Mouse (Mus musculus) gonadal fat pad, adult 2 months (tissue): ENCODE measurements around the gene Cyp2d22. TPM values are rescaled to one million over a fixed set of nuclear protein-coding genes. Genes with fewer than 3 reads are reported as not detected.

Experiments
- DNase-seq: peaks from one replicate; pipeline ENCODE4 v3.0.0-alpha.2; 2012; ENCODE audit warnings: low read depth
- polyA plus RNA-seq: library from polyadenylated mRNA; depleted of rRNA; stranded (reverse); fragments of >200 nt; gene quantifications from 2 replicates; pipeline ENCODE4 v1.2.3, GENCODE M21; 2012

Cyp2d22 gene
- polyA plus RNA-seq, 1 experiment = 34.7 TPM

DNA sequence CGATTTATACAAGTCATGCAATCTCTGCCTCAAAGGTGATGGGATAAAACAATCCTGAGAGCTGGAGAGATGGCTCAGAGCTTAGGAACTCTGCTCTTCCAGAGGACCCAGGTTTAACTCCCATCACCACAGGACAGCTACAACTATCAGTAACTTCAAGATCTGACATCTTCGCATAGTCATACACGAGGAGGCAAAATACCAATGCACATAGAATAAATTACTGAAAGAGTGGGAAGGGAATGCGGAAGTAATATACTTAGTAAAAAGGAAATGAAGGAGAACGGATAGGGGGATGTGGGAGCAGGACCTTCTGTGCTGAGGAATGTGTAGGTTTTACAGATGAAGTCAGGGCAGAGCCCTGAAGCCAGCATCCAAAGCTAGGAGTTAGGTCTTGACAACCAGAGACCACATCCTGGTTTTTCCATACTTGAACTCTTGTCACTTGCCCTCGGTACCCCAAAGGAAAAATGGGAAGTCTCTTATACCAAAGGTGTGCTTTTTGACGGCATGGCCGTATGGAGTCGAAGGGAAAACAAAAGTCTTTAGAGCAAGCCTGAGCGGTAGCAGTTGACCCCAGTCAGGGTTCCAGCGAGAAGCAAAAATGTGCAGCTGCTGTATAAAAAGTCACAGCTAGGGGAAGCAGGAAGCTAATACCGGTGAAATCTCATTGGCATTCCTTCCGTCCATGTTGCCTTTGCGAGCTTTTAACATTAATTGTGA, 33.3 kb downstream of the Cyp2d22 start:
- DNase-seq = no peak

DNA sequence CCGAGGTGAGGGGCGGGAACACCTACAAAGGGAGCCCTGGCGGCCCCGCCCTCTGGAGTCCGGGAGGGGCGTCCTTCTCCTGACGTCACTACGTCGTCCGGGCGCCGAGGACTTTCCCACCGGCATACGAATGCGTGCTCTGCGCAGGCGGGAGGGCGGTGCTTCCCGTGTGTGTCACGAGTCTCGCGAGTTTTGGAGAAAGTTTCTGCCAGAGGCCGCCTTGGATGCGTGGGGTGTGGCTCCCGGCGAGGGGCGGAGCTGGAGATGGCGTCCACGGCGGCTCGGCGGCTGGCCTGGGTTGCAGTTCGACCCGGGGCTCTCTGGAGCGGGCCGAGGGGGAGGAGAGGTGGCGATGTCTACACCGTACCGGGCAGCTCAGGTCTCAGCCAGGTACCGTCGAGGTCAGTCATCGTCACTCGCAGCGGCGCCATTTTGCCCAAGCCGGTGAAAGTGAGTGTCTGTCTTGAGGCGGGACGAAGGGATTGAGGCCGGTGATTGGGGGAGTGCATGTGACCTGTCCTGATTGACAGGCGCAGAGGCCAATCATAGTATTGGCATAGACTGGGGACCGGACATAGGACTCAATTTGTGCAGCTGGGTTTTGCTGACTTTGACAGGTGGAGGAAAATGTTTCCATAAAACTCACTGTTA, 34.1 kb downstream of the Cyp2d22 start:
- DNase-seq = peak; percentile 88

DNA sequence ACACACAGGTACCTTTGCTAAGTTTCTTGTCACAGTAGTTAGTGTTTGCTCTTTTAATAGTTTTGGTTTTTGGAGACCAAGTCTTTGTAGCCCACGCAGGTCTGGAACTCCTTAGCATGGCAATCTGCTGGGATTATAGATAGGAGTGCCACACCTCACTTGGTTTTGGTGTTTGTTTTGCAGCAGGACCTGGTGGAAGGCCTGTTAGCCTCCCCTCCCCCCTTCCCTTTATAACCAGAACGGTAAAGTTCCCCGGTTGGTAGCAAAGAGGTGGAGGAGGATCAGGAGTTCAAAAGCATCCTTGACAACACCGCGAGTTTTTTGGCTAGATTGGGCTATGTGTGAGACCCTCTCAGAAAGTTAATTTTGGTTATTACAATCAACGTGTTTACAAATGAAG, 35.1 kb downstream of the Cyp2d22 start:
- DNase-seq = no peak

DNA sequence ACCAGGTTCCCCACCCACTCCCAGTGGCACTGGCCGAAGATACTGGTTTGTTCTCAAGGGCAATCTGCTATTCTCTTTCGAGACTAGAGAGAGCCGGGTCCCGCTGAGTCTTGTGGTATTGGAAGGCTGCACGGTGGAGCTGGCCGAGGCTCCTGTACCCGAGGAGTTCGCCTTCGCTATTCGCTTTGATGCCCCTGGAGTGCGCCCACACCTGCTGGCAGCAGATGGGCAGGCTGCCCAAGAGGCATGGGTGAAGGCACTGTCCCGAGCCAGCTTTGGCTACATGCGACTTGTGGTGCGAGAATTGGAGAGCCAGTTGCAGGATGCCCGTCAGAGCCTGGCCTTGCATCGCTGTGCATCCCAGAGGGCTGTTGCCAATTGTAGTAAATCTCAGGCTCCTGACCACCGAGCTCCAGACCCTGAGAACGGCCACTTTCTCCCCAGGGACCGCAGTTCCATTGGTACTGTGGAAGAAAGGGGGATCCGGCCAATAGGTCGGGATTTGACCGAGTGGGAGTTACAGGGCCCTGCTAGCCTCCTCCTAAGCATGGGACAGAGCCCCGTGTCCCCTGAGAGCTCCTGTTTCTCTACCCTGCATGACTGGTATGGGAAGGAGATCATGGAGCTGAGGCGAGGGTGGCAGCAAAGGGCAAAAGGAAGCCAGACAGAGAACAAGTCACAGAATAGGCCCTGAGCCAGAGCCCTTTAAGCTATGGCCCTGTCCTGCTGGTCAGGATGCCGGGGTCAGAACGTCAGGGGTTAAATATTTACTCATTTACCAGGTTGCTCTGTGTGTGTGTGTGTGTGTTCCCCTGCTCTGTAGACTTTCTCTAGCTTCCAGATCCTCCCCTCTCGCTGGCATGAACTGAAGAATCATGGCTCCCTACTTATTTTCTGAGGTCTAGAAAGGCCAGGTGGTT, 36.4 kb downstream of the Cyp2d22 start:
- no peak for DNase-seq

DNA sequence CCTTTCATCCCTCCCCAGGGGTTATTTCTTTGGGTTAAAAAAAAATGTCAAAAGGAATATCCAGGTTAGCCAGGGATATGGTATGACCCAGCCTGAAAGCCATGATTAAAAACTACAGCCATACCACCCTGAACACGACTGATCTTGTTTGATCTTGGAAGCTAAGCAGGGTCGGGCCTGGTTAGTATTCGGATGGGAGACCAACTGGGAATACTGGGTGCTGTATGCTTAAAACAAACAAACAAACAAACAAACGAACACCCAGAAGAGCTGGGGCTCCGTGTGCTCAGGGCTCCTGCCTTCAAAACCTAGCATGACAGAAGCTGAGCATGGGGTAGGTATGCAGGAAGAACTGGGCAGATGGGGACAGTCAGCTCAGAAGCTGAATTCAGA, 37.5 kb downstream of the Cyp2d22 start:
- DNase-seq = no peak

DNA sequence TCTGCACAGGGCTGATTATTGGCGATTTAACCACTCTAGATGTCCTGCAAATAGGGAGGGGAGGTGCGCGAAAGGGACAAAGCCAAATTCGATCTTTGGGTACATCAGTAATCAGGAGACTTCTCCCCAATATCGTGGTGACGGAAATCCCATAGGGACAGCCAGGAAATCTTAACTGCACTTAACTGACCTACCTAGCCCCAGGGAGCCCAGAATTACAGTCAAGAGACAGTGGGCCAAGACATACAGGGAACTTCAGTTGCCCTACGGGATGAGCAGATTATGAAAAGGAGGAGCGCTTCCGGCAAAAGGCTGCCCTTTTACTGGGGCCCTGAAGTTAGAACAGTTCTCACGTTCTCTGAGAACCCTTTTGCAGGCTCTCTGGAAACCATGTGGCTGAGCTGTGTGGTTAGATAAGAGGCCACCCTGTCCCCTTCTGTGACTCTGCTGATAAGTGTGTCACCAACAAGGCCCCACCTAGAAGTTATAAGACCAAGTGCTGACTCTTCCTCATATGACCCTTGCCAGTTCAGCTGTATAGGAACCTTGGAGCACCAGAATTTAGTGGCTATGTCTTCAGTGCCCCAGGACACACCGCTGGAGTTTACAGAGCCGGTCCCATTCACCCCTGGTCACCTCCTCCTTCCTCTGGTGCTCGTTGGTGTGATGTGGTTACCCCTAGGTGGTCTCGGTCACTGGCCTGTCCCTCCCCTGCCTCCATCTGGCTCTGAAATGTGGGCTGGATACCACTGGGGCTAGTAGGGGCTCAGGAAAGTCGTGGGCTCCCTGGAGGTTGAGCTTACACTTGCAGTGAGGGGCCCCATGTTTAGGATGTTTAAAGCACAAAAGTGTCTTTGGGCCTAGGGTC, 38.2 kb downstream of the Cyp2d22 start:
- no peak for DNase-seq

DNA sequence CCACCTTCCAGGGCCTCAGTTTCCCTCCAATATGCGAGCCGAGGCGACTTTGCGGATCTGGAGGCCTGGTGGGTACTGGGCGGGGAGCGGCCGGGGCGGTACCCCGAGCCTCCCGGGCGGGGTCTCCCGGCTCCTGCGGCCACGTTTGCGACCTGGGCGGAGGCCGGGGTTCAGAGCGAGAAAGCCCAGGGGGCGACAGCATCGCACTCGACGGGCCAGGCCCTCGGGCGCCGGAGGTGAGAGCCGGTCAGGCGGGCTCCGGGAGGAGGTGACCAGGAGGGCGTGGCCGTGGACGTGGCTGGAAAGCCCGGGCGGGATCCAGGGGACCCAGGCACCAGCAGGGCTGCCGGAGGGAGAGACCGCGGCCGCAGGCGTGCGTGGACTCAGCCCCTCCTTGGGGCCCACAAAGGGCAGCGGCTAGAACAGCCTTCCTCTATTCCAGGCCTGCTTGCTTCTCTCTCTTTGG, 39.0 kb downstream of the Cyp2d22 start:
- no peak for DNase-seq

DNA sequence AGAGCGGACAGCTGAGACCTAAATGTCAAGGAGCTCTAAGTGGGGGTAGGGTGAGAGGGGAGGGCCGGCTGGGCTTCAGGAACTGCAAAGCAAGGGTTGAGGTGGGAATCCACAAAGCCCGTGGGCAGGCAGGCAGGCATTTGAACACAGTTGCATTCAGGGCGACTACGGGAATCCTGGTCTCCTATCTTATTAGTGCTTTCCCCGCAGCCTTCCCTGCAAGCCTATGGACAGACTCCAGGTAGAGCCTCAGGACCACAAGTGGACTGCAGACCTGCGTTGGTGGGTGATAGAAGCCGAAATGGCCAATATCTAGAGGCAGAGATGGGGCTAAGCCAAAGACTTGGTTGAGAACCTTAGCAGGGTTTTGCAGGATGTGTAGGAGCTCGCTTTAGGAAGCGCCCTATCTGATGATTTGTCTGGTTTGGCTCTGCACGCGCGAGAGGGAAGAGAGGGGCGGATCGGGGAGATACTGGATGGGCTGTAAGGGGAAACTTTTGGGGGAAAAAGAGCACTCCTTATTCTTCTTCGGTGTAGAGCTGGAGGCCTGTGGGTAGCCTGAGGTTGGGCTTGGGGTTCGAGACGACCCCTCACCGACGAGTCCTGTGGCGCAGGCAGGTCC, 39.5 kb downstream of the Cyp2d22 start:
- DNase-seq = no peak

DNA sequence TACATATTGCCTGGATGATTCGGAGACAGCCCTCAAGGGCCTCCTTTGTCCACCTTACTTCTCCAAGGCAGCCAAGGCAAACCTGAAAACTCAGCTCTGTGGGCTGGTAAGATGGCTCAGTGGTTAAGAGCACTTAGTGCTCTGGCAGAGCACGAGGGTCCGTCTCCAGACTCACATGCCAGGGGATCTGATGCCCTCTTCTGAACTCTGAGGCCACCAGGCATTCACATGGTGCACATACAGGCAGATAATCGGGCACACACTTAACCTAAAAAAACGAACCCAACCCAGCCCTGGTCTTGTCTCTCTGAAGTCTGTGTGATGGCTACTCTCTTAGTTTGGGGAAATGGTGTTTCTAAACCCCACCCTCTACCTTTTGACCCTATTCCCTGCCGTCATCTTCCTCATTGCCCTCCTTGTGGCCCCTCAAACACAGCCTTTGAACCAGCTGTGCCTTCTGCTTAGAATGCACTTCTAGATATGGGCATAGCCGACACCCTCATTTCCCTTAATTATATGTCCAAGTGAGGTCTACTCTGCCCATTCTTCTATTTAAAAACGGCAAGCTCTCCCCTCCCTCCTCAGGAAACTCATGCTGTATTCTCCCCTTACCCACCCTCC, 40.3 kb downstream of the Cyp2d22 start:
- DNase-seq = no peak

DNA sequence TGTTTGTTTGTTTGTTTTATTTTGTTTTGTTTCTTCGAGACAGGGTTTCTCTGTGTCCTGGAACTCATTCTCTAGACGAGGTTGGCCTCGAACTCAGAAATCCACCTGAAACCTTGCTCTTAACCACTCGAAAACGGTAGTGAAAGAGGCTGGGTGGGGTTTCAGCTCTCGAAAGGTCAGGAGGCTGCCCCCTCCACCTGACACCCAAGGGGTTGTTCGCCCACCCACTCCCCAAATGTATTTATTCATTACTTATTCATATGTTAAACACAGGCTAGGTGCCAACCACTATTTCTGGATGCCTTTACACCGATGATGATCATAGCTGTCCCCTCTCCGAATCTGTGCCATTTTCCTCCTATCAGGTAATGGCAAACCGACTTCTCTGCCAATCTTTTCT, 40.9 kb downstream of the Cyp2d22 start:
- DNase-seq = no peak

DNA sequence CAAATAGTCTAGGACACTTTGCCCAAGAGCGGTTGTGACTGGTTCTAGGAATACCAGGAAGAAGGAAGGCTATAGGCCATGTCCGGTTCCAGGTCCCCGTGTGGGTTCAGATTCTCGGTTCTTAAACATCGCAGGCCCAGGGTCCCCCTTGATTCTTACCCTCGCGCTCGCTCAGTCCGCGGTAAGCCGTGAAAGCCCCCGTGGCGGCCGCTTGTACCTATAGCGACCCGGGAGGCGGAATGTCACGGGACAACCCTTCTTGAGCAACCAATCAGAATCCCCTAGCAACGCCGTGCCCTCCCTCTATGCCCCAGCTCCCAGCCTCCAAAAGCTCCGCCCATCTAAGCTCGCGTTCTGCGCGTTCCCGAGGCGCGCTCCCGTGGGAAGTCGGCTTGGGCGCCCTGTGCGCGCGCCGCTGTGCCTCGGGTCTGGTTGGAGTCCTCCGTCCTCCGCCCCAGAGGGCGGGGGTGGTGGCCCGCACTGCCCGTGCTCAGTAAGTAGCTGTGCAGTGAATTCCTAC, 41.4 kb downstream of the Cyp2d22 start, which contains the start of the genes Naga, Pheta2 and Smdt1:
Naga (minus strand) TSS at position 333 of the 520 bp plus-strand sequence.
Pheta2 (plus strand) TSS at position 350 of the 520 bp plus-strand sequence.
Smdt1 (plus strand) TSS at position 367 of the 520 bp plus-strand sequence.
- DNase-seq = peak; percentile 68

DNA sequence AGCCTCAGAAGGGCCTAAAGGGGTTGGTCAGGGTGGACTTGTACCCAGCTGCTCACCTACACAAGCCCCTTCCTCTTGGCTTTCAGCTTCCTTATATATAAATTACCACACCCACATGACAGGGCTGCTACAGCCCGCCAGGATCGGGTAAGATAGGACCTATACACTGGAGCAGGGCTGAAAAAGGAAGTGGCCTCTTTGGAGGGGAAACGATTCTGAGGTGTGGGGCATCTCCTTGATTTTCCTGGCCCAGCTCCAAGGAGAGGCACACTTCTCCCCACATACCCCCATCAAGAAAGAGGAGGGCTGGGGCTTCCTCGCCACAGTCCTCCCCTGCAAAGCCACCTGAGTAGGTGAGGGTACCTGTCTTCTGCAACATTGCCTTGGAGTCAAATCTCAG, 42.2 kb downstream of the Cyp2d22 start:
- no peak for DNase-seq

DNA sequence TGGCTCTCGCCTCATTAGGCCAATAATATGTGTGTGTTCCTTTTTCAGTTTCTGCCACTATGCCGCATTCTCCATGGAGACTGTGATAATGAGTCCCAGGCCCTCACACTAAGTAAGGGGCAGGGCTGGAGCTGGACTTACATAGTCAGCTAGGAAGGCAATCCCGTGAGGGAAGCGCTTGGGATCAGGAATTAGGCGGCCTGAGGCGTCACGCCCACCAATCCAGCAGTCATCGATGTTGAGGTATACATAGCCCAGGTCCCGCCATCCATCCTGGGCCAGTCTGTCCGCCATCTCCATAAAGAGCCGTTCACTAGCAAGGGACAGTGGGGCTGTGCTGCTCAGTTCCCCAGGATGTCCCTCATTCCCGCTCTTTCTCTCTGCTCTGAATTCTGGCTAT, 43.4 kb downstream of the Cyp2d22 start:
- DNase-seq = no peak

DNA sequence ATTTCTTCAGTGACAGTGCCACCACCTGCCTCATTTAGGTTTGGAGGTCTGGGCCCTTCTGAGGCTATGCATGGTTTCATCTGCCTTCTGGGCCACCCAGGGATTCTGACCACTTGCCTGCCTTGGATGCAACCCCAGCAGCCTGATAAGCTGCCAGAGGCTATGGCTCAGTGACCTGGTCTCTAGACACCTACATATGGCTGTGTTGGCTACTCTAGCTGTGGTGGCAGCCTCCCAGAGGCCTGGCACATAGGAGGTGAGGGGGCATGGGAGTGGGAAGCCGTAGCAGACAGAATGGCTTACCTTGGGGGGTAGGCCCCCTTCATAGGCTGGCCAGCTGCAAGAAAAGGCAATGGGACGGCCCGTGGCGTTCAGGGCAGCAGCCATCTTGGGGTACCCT, 44.9 kb downstream of the Cyp2d22 start:
- no peak for DNase-seq

DNA sequence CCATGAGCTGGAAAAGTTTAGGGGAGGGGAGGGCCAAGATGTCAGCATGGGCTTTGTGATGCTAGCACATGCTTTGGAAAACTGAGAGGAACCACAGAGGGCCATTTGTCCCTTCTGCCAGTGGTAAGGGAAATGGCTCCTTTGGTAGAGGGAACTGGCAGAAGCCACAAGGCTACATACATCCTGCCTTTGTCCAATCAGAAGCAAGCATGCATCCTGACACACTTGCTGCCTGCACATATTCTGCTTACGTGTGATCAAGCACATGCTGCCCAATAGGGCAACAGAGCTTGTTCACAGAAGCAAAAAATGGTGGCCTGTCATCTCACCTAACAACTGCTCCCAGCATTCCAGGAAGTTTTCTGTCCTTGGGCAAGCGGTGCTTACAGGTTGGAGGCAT, 54.7 kb downstream of the Cyp2d22 start:
- no peak for DNase-seq

DNA sequence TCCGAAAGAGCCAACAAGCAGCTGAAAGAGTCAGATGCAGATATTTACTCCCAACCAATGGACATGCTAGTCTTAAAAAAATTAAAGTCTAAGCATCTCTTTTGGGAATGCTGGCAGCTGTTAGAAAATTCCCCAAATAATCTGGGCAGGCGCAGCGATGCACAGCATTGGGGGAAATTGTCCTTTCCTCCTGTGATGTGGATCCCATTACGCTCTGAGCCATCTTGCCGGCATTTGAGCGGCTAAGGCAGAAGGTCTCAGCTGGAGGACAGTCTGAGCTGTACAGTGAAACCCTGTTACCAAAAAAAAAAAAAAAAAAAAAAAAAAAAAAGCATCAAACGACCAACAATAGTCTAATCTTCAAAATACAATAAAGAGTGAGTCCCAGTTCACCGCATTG, 57.9 kb downstream of the Cyp2d22 start:
- DNase-seq = no peak
